Mouse (Mus musculus) liver, postnatal 0 days (tissue): ENCODE data around the gene Fbxl13. TPM values are rescaled to one million over a fixed set of nuclear protein-coding genes. Genes with fewer than 3 reads are reported as not detected.

Source experiments
- ATAC-seq: fragments of 200-750 bp; cut with Nextera tagmentation; 2 replicates; pipeline ENCODE4 v1.8.0; 2017; ENCODE audit warnings: mild to moderate bottlenecking, moderate library complexity
- DNase-seq: peaks from one replicate; pipeline ENCODE4 v3.0.0-alpha.2; 2016
- H3K27ac ChIP-seq: fragments of 300-500 bp; sonication (generic); 2 replicates; pipeline ENCODE4 v1.5.1; 2014; ENCODE audit warnings: antibody characterized with exemption, moderate library complexity, mild to moderate bottlenecking, low read depth
- H3K27me3 ChIP-seq: fragments of 300-500 bp; sonication (generic); 2 replicates; pipeline ENCODE4 v1.6.1; 2014; ENCODE audit warnings: low read length, control low read depth, mixed read lengths; ENCODE audit not compliant: insufficient read depth
- H3K36me3 ChIP-seq: fragments of 300-500 bp; sonication (generic); replicated peaks from 2 replicates; pipeline ENCODE4 v1.6.1; 2014; ENCODE audit warnings: mild to moderate bottlenecking, control low read depth, low read length, moderate library complexity, mixed read lengths; ENCODE audit not compliant: insufficient read depth
- H3K4me1 ChIP-seq: fragments of 300-500 bp; sonication (generic); 2 replicates; pipeline ENCODE4 v1.6.1; 2014; ENCODE audit warnings: antibody characterized with exemption, mild to moderate bottlenecking, control low read depth; ENCODE audit not compliant: insufficient read depth
- H3K4me2 ChIP-seq: fragments of 300-500 bp; sonication (generic); 2 replicates; pipeline ENCODE4 v1.6.1; 2014; ENCODE audit warnings: low read depth, mild to moderate bottlenecking, low read length, moderate library complexity, mixed read lengths
- H3K4me3 ChIP-seq: fragments of 300-500 bp; sonication (generic); 2 replicates; pipeline ENCODE4 v1.5.1; 2014; ENCODE audit warnings: low read depth, low read length
- H3K9ac ChIP-seq: fragments of 300-500 bp; sonication (generic); replicated peaks from 2 replicates; pipeline ENCODE4 v1.6.1; 2014; ENCODE audit warnings: mild to moderate bottlenecking, moderate library complexity
- H3K9me3 ChIP-seq: fragments of 300-500 bp; sonication (generic); 2 replicates; pipeline ENCODE4 v1.6.1; 2016; ENCODE audit warnings: mild to moderate bottlenecking, control low read depth, low read length, mixed read lengths
- CTCF ChIP-seq: sonication (generic); IDR thresholded peaks from 2 replicates; pipeline ENCODE4 v1.5.1; 2016; ENCODE audit warnings: antibody characterized with exemption, low read depth
- EP300 ChIP-seq: IDR thresholded peaks from 2 replicates; pipeline ENCODE4 v1.6.1; 2016; ENCODE audit warnings: antibody characterized with exemption, low read depth, mild to moderate bottlenecking
- WGBS: fragments of 180-500 bp; shearing (Covaris S2); extraction: QIAGEN DNeasy Blood & Tissue Kit; methylation state at CpG from one replicate; pipeline ENCODE4 v1.1.7; 2014; ENCODE audit not compliant: insufficient replicate concordance; 5-methylcytosine and 5-hydroxymethylcytosine counted together
- polyA plus RNA-seq: library from polyadenylated mRNA; unstranded; fragments of >200 nt; fragmentation: Nextera tagmentation; extraction: Ambion mirVana; gene quantifications from 2 replicates; pipeline ENCODE4 v1.2.1, GENCODE M21; 2015

Fbxl13 gene
- polyA plus RNA-seq, 1 experiment from 2014 or later: 0.09 TPM

DNA sequence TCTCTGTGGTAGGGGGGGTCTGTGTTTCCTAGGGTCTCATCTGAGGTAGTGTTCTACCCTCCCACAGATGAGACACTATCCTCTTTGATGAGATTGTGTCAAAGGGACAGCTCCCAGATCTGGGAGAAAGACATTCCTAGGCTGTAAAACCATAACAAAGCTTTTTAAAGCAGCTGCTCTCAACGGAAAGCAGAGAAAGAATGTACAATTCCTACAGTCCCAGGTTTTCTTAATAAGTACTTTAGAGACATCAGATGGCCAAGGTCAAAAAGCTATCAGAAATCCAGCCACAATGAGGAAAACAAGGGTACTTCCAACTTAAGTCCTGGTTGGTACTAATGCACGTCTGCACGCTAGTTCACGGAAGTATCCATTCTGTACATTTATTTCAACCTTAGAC lies 103.2 kb downstream of the Fbxl13 start:
- ATAC-seq: no peak
- Histone ChIP-seq H3K27me3 (peaks cover 4% of the 10 kb centered on the region; the same call in 1 of the 2 replicates), H3K36me3 (no peaks in the 10 kb centered on the region), H3K9me3 (no peaks in the 10 kb centered on the region), H3K4me1 (no peaks in the 10 kb centered on the region), H3K27ac (no peak overlapping the region), H3K4me3 (no peak overlapping the region), H3K9ac (no peak overlapping the region), H3K4me2 (no peak overlapping the region)
- 78% methylated on average over 4 of the region's 4 CpGs for WGBS
- DNase-seq: no peak
- TF ChIP-seq CTCF (no peak), EP300 (no peak)

DNA sequence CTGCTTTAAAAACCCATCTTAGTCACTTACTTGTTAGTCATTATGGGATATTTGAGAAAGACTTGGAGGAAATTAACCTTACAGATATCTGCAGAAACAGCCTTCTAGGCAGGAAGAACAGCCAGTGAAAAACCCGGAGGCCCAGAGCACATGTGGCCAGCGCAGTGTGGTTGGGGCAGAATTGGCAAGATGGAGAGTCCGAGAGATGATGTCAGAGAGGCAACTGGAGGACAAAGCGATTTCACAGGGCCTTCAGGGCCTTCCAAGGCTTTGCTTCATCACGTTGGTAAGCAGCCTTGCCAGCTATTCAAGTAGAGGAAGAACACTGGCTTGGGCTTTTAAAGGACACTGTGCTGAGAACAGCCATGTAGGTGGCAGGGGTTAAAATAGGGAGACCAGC lies 112.5 kb downstream of the Fbxl13 start:
- Histone ChIP-seq H3K9me3 (no peaks in the 10 kb centered on the region), H3K36me3 (no peaks in the 10 kb centered on the region), H3K27ac (no peak overlapping the region), H3K4me1 (no peaks in the 10 kb centered on the region), H3K9ac (no peak overlapping the region), H3K4me3 (no peak overlapping the region), H3K4me2 (no peak overlapping the region), H3K27me3 (no peaks in the 10 kb centered on the region)
- no peak for ATAC-seq
- no peak for DNase-seq
- 78% methylated on average over 5 of the region's 5 CpGs for WGBS
- TF ChIP-seq CTCF: no peak
- TF ChIP-seq EP300: no peak

DNA sequence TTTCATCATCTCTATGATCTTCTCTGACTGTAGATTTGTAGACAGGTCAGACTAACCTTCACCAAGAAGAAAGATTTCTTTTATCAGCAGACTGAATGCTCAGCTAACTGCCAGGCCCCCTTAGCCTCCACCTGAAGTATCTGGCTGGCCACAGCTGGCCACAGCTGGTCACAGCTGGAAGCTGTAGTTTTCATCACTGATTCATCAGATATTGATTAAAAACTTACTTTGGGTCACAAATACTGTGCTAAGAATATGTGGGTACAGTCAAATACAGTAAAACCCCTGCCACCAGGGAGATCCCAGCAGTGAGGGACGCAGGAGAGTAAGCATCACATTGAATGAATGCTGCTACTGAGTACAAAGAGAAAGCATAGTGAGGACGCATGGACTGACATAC lies 113.3 kb downstream of the Fbxl13 start:
- Histone ChIP-seq H3K4me3 (no peak overlapping the region), H3K27ac (no peak overlapping the region), H3K4me2 (no peak overlapping the region), H3K4me1 (peaks cover 2% of the 10 kb centered on the region; the same call in 1 of the 2 replicates), H3K36me3 (no peaks in the 10 kb centered on the region), H3K9me3 (no peaks in the 10 kb centered on the region), H3K9ac (no peak overlapping the region), H3K27me3 (no peaks in the 10 kb centered on the region)
- TF ChIP-seq EP300: no peak
- TF ChIP-seq CTCF: no peak
- no peak for ATAC-seq
- WGBS: 79% methylated on average over 2 of the region's 2 CpGs
- DNase-seq: no peak

DNA sequence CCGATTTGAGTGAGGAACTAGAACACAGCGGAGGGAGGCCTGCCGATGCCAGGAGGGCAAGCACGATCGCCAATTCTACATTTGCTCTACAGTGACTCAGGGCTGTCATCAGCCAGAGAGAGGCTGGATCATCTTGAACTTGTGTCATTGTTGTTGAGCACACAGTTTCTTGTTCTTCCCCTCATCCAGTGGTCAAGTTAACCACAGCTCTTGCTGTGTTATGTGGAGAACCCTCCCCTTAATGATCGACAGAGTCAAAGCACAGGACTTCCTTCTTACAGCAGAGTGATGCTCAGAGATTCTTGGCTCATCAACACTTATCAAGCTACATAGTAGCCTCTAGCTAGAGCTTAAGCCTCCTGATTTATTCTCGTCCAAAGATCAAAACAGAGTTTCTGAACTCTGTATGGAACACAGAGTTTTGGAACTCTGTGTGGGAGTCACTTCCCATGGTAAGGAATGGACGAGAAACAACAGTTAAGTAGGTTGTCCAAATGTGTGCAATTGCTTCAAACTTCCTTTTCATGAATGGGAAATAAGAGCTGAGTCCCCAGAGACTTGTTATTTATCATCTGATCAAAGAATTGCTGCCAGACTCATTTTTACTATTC lies 116.2 kb downstream of the Fbxl13 start:
- Histone ChIP-seq H3K27ac (no peak overlapping the region), H3K4me2 (no peak overlapping the region), H3K4me1 (peaks cover 3% of the 10 kb centered on the region; the same call in 1 of the 2 replicates), H3K9me3 (no peaks in the 10 kb centered on the region), H3K4me3 (no peak overlapping the region), H3K9ac (no peak overlapping the region), H3K36me3 (no peaks in the 10 kb centered on the region), H3K27me3 (no peaks in the 10 kb centered on the region)
- no peak for TF ChIP-seq EP300
- TF ChIP-seq CTCF: no peak
- DNase-seq: no peak
- ATAC-seq: no peak
- 72% methylated on average over 8 of the region's 8 CpGs for WGBS

DNA sequence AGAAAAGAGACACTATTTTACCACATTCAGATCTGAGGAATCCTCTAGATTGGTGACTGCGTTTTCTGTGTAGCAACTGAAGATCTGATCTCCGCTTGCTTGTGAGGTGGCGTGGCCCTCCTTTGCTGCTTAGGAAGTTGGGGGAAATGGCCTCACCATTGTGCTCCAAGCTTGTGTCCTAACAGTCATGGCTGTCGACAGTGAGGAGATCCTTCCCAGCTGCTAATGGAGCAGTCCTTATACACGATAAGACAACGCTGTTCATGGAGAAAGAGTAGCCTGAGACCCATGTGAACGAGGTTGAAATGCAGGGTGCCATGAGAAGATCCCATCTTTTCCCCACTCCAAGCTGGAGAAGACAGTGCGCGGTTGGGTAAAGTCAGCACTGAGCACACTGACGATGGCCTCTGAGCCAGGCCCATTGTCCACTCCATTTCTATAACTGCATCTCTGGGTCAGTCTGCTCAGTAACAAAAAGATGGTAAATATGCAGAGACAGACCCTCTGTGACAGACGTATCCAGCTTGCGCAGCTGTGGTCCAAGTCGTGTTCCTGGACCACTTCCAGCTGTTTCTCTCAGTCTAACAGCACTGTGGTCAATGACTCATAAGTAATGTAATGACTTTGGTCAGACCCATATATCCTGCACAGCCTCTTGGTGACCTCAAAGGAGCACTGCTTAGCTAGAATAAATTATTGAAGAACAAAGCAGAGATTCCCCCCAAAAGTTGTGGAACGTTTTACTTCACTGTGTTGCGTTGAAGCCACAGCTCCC lies 117.2 kb downstream of the Fbxl13 start:
- no peaks in the 10 kb centered on the region for H3K9me3 ChIP-seq
- no peak for DNase-seq
- WGBS: 77% methylated on average over 15 of the region's 15 CpGs
- no peak overlapping the region for H3K4me2 ChIP-seq
- H3K9ac ChIP-seq: no peak overlapping the region
- ATAC-seq: no peak
- no peak overlapping the region for H3K27ac ChIP-seq
- no peak overlapping the region for H3K4me3 ChIP-seq
- no peak for TF ChIP-seq CTCF
- TF ChIP-seq EP300: no peak
- no peaks in the 10 kb centered on the region for H3K27me3 ChIP-seq
- no peaks in the 10 kb centered on the region for H3K36me3 ChIP-seq
- H3K4me1 ChIP-seq: peaks cover 3% of the 10 kb centered on the region; the same call in 1 of the 2 replicates

DNA sequence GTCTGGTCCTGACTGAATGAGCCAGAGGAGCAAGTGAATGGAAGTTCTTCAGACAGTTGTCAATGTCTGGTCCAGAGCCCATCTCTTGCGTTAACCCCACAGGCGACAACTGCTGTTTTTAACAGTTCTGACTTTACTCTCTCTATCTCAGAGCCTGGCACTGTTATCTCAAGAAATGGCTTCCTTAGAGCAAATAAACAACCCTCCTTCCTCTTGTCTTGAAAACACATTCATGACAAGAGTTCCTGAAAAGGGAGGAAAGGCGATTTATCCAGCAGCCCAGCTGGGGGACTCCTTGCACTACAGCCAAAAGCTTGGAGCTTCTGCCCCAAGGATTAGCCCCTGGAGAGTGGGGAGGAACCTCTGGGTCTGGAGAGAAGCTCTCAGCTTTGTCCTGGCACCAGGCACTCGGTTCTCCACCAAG lies 117.9 kb downstream of the Fbxl13 start:
- Histone ChIP-seq H3K4me1 (peaks cover 3% of the 10 kb centered on the region; the same call in 1 of the 2 replicates), H3K27me3 (no peaks in the 10 kb centered on the region), H3K9me3 (no peaks in the 10 kb centered on the region), H3K4me2 (no peak overlapping the region), H3K9ac (no peak overlapping the region), H3K4me3 (no peak overlapping the region), H3K27ac (no peak overlapping the region), H3K36me3 (no peaks in the 10 kb centered on the region)
- ATAC-seq (no peak), DNase-seq (no peak)
- TF ChIP-seq CTCF (no peak), EP300 (no peak)
- WGBS: 36% methylated on average over 4 of the region's 4 CpGs
